Mouse (Mus musculus) ES-E14 (cell line): Measurements from ENCODE around the gene Pcdh19.

Experiments used
- CHD2 ChIP-seq: IDR thresholded peaks from 2 replicates; pipeline ENCODE4 v1.6.1; 2014; ENCODE audit warnings: mild to moderate bottlenecking, low read depth, low read length, inconsistent platforms
- ZC3H11A ChIP-seq: IDR thresholded peaks from 2 replicates; pipeline ENCODE4 v1.6.1; 2012; ENCODE audit warnings: low read depth, mild to moderate bottlenecking, inconsistent platforms, low read length, borderline replicate concordance
- ZNF384 ChIP-seq: IDR thresholded peaks from 2 replicates; pipeline ENCODE4 v1.6.1; 2012; ENCODE audit warnings: low read depth, low read length, inconsistent platforms

DNA sequence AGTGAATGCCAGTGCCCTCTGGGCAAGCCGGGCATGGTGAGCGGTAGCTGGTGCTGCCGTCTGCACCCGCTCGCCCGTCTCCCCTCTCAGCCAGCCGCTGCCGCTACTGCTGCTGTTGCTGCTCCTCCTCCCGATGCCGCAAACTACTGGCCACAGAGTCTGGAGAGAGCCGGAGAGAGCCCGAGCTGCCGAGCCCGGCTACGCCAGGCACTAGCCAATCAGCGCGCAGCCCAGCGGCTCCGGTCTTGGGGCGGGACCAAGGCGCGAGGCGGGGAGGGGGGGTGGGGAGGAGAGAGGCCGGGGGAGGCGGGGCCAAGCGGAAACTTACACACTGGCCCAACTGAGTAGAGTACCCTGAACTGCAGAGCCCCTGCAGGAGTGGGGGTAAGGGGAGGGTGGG, at the start of gene Pcdh19:
- TF ChIP-seq ZC3H11A (no peak), ZNF384 (no peak), CHD2 (no peak)
